Mouse (Mus musculus) cerebellum, adult 8-10 months (tissue): ENCODE measurements around the gene Zfp82.
"Not testable (repeated sequence)": the region's sequence is repeated elsewhere in the genome, so short reads cannot be mapped to it uniquely, and the experiment has no call there.

Experiments used
- DNase-seq: peaks from one replicate; pipeline ENCODE4 v3.0.0; 2022

The Zfp82 gene

DNA sequence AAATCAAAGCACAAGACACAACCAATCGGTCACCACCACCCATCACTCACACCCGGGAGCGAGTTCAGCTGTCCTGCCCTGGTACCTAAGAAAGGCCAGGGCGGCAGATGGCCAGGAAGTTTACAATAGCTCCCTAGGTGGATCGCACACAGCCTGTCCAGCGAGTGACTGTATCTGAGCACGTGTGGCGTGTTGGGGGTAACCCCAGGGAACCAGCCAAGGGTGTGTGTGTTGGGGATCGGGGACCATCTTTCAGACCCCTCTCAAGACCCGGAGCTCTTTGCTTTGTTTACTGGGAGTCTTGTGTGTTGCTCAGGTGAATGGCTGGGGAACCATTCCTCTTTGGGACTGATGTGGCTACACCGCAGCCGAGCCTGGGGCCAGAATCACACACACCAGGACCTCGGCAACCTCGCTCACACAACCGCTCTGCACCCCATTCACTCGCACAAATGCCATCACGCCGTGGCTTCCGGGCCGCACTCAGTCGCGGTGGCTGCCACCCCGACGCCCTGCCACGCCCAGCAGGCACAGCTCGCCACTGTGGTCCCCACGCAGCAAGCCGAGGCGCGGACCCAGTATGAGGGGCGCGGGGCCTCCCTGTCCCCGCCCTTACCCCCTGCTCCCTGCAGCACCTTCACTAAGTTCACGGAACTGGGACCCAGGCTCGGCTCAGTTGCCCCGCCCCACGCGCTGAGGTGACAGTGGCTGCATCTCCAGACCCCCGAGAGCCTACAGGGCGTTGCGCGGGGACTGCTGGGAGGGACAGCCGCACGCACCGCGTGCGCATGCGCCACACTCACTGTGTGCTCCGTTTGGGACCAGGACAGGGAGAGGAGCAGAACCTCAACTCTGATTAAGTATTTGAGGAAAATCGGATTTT lies at the start of gene Zfp82:
Zfp82 (minus strand) TSS at position 755 of the 883 bp plus-strand sequence.
- peak; percentile 82 for DNase-seq

DNA sequence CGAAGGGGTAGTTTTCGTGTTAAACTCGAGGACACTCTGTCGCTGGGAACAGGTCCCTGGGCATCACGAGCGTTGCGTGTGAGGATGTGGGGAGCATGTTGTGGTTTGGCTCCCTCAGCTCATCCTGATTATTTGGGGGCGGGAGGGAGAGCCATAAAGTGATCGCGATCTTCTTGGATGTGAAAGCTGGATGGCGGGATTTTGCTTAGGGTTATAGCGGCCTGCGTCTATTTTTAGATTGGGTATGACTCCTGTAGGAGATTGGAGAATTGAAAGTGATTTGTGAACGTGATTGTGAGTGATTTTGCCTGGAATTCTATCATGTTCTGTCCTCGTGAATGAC lies 49.5 kb upstream of the Zfp82 start:
- DNase-seq: no peak

DNA sequence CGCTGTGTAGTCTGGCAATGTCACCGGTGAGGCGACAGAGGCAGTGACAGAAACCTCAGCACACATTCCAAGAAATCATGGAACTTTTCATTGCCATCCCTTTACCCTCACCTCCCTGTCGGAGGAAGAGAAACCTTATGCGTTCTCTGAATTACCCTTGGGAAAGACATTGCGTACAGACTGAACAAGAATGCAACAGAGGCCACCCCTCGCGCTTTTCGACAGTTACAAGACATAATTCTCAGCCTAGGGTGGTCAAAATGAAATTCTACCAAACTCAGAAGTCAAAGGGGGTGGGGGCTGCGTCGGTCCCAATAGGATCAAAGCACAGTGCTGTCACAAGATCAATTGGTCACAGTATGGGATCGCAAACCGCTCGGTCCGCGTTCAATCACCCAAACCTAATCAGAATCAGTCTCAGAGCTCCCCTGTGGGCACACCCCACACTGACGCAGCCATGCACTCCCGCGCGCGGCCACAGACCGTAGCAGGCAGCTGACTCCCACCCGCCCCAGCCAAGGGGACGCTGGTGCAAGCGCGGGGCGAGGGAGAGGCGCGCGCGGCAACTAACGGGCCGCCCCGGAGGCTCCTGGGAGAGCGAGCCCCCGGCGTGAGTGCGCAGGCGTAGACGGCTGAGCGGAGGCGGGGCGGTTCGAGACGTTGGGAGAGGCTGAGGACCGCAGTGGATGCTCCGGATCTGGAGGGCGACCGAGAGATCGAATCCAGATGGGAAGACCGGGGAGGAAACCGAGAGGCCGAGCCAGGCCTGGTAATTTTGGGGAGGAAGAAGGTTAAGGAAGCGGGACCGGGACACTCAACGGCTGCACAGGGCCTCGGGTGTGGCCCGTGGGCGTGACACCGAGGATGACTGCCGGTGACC lies 48.8 kb upstream of the Zfp82 start, which contains the start of gene Zfp382:
Zfp382 (plus strand) TSS at position 635 of the 880 bp plus-strand sequence.
- DNase-seq: peak; percentile 90

DNA sequence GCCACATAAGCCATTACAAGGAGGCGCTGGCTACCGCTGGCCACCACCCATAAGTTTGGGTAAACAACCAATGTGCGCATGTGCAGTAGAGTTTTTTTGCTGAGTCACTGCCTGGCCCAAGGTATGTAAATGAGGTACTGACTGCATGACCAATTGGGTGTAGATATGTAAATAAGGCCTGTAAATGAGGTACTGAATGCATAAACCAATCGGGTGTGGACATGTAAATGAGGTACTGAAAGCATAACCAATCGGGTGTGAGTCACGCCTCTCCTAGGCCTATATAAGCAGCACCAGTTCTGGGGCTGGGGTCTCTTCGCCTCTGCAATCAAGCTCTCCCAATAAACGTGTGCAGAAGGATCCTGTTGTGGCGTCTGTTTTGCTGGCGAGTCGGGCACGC lies 45.2 kb upstream of the Zfp82 start:
- not testable (repeated sequence) for DNase-seq

DNA sequence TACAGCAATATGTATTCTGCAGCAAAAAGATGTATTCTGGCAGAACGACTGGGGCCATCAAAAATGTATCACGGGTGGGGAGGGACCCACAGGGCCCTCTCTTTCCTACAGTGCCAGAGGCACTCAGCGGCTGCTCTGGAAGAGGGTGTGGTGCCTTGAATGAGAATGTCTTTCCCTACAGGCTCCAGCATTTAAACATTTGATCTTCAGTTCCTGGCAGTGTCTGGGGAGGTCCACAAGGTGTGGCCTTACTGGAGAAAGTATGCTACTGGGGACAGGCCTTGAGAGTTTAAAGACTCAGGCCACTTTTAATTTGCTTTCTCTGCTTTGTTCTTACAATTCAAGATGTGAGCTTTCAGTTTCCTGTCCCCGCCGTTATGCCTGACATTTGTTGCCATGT lies 43.4 kb upstream of the Zfp82 start:
- no peak for DNase-seq

DNA sequence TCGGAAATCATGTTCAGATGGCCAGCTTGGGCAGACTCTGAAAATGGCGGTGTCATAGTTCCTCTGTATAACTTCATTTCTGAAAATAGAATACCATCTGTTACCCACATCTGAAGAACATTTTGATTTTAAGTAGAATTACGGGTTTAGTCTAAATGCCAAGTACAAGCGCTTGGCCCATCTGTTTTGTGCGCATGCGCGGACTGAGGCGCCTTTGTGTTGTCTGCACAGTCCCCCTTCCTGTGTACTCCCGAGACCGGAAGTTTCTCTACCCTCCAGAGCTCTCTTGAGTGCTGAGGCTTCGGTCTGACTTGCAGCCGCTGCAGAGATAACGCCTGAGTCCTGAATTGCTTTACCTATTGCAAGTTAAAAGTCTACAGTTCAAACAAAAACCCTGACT lies 26.6 kb upstream of the Zfp82 start:
- peak; percentile 68 for DNase-seq

DNA sequence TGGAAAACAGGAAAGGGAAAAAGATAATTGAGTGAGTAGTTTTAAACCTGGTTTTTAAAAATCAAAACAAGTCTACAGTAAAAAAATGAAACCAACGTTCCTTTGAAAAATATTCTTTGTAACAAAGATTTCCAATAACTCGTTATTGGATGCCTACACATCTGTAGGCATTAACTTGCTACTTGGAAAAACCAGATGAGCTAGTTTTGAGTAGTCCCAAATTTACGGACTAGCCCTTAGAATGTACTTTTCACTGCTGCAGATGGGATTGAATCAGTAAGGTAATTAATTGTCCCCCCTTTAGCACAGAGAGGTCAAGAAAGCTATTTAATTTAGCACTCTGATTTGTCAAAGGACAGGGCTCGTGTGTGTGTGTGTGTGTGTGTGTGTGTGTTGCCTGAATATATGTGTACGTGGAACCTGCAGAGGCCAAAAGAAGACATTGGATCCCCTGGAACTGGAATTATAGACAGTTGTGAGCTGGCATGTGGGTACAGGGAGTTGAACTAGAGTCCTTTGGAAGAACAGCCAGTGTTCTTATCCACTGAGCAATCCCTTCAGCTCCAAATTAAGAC lies 22.9 kb upstream of the Zfp82 start:
- no peak for DNase-seq

DNA sequence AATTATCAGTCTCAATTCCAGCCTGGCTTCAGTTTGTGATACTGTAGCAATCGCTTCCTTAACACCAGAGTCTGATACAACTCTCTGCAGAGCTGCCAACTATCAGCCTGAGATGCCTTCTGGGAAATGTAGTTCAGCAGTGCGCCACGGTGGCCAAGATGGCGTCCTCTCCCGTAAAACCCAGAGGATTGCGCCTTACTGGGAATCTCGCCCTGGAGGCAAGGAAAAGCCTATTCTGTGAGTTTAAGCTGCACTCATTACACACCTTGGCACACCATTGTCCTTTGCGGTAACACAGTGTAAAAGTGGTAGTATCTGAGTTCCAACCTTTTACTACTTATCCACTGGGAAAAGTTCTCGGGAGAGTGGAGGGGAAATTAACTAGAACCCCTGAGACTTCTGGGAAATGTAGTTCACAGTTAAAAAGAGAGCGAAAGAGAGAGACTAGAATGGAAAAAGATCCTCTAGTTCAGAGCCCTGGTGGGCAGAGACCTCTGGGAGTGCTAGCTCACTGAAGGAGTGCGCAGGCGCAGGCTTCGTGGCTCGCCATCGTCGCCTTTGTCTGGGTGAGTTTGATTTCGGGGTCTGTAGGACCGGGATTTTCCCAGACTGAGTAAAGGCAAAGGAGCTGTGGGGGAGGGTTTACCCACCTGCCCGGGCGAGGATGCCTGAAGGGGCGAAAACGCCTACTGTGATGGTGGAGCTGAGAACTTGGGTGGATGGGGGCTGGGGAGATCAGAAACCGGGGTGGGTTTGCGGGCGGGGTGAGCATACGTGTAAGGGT lies 22.1 kb upstream of the Zfp82 start, which contains the start of gene Zfp260:
Zfp260 (plus strand) TSS at position 132 of the 784 bp plus-strand sequence.
- peak; percentile 85 for DNase-seq

DNA sequence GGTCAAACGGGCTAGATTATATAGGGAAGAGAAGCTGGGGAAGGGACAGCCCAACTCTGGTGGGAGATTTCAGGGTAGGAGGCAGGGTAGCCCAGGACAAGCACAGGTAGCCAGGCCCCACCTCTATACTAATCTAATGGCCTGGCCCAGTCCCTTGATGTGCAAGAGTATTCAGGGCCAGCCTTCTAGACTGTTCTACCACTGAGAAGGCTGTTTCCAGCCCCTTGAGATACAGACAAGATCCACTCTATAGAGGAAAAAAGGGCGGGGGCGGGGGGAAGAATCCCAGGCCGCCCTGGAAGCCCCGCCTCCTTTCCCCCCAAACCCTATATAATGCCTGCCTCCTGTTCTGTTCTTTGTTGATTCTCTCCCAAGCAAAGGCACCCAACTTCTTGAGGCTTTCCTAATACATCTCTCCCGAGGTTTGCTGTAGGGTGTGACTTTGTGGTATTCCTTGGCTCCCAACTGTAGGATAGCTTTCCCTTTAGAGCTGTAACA lies 21.3 kb upstream of the Zfp82 start:
- no peak for DNase-seq

DNA sequence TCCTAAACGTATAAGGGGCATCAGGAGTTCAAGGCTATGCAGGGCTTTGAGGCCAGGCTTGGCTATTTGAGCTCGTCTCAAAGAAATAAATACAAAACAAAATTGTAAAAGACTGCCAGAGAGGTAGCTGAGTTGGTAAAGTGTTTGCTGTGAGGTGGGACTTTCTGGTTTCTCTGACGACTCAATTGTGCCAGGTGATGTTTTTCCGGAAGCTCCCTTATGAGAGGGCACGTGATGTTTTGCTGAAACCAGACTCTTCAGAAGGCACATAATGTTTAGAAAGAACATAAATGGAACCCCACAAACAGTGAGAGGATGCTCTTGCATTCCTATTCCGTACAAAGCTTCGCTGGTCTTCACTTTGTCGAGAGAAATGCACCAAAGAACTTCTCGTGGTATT lies 20.0 kb upstream of the Zfp82 start:
- DNase-seq: no peak

DNA sequence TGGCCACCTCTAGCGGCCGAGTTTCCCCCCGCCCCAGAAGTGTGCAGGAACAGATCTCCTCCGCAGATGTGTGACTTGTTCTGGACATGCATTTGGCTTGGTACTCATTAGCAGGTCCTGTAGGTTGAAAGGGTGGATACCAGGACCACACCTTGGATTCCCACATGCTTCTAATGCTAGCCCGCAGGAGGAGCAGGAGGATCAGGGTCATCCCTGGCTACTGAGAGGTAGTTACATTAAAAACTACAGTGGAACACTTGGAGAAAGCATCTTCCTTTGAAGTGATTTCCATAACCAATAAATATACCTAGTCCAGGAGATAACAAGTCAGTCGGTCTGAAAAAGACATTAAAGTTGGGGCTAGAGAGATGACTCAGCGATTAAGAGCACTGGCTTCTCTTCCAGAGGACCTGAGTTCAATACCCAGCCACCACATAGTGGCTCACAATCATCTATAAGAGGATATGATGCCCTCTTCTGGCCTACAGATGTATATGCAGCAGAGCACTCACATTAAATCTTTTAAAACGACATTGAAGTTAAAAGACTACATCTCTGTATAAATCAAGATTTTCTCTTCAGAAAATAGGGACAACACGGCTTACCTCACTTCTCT lies 18.4 kb upstream of the Zfp82 start:
- no peak for DNase-seq

DNA sequence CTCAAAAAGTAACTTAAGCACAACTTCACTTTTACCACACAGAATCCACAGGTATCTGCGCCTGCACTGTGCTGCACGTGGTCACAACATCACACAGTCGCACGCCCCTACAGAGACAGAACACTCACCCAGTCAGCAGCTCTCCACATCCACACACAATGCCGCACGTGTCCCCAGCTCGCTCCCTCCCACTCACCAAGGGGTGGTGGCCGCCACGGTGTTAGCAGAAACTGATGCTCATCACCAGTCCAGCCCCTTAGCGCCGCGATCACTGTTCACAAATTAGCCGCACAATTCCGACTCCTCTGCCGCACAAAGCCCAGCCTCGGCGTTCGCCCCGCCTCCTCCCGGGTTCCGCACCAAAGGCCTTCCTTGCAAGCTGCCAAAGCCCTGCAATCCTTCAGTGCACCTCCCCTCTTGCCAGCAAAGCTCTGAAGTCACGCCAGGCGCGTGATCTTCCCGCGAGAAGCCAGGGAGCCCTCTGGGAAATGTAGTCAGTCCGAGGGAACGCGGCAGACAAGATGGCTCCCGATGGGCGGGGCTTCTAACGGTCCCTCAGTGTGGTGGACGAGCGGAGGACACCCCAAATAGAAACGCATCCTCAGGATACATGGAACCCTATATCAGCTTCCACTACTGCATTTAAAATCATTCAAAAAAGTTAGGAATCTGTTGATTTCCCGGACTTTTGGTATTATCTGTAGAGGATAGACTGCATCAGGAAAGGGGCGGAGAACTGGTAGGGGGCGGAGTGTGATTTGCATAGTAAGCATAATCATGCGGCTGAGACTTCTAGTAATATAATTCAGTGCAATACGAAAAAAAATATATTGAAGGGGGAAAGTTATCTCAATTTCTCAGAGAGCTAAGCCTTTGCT lies 17.6 kb upstream of the Zfp82 start, which contains the start of the genes Gm26920 and Zfp566:
Gm26920 (minus strand) TSS at position 319 of the 878 bp plus-strand sequence.
Zfp566 (minus strand) TSS at position 436 of the 878 bp plus-strand sequence.
- DNase-seq: peak; percentile 96

DNA sequence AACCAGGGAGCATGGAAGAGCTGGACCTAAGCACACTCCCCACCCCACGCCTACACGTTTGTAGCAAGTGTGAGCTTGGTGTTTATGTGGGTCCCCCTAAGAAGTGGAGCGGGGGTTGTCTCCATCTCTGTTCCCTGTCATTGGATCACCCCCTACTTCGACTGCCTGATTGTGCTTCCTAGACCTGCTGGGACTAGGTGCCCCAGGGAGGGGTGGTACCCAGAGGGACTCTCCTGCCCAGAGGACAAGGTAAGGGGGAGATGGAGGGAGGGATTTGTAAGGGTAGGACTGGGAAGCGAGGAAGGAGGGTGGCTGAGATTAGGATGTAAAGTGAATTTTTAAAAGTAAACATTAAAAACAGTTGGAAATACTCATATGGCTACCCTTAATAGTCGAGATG lies 16.7 kb upstream of the Zfp82 start:
- DNase-seq: peak; percentile 25

DNA sequence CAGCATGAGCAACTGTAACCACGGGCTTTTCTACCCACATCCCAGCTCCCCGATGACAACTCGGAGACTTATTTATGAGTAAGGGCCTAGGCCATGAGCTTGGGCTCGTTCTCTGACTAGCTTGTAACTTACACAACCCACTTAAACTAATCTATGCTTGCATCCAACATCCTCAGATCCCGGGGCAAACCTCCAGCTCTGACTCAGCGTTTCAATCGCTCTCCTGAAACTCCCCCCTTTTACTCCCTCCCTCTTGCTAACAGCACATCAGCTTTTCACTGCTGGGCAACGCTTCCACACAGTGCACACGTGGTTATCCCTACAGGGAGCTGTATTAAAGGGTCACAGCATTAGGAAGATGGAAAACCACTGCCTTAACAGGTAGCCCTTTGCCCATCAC lies 13.8 kb upstream of the Zfp82 start:
- no peak for DNase-seq

DNA sequence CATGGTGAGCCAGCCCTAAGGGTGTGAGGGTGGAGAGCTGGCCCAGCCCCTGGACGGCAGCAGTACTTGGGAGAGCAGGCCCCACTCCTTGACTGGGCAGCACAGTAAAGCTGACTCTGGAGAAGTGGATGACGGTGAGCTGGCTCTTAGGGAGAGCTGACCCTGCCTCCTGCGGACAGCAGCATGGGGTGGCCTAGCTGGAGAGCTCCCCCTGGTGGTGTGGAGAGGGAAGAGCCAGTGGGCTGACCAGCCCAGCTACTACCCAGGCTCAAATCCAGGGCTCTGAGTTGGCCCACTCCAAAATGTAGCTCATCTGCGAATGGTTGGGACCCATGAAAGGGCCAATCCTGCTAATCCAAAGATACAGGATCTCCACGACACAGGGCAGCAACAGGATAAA lies 8.1 kb downstream of the Zfp82 start:
- no peak for DNase-seq

DNA sequence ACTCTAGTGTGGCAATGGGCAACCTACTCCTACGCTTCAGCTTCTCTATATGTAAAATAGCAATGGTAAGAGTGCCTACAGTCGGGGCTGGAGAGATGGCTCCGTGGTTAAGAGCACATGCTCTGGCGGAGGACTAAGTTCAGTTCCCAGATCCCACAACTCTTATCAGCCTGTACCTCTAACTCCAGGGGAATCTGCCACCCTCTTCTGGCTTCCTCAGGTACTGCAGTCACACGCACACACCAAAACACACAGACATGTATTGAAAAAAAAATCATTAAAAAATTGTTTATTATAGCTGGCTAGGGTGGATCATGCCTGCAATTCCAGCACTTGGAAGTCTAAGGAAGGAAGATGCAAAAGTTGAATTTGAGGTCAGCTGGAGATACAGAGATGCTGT lies 10.2 kb downstream of the Zfp82 start:
- no peak for DNase-seq

DNA sequence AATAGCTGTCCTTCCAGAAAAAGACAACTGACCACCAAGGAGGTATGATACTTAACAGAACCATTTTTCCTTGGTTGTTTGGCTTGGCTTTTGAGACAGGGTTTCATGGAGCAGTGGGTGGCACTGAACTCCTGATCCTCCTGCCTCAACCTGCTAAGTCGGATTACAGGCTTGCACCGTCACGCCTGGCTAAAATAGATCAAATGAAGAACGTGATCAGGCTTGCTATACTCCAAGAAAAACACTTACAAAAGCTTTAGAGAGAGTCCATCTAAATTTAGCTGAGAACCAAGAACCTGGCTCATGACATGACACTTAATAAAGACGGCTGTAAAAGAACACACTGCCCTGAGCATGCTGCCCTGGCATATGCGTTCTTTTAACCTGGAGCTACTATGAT lies 12.4 kb downstream of the Zfp82 start:
- no peak for DNase-seq

DNA sequence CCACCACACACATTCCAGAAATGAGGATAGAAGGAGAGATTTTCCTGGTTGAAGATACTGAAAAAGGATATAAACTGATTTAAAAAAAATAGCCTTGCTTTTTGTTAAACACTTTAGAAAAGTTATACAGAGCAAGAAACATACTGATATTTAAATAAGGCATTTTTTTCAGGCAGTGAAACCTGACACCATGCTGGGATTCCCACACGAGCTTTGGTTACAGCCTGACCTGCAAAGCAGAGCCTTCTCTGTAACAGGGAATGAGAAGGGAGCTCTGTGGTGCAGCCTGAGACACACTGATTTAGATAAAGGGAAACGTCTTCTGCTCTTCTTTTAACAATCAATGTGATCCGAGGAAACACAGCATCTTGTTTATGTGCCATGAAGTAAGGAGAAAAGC lies 19.1 kb downstream of the Zfp82 start:
- DNase-seq: no peak

DNA sequence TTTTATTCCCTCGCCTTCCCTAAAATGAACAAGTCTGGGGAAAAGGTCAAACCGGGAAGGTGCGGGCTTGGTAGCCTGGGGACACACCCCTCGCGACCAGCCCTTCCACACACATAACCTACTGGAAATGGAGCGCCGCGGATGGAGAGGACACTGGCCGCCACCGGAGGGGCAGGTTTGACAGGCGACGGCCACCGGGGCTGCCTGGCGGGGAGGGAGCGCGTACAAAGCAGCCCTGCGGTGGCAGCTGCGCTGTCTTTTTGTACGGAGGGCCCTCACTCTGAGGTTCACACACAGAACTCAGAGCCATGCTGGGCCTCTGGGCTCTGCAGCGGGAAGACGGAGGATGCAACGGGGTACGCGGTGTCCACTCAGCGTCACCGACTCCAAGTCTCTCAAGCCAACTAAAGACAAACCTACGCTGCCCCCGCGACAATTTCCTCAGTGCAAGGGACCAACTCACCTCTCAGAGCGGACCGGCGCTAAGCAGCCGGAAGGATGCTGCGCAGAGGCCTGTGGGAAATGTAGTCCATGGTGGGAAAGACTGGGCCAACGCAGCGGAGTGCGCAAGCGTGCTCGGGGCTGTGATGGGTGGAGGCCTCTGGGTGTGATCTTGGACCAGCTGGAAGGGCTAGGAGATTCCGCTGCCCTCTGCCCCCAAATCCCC lies 21.7 kb downstream of the Zfp82 start, which contains the start of gene Zfp14:
Zfp14 (minus strand) TSS at position 499 of the 667 bp plus-strand sequence.
- DNase-seq: peak; percentile 91

DNA sequence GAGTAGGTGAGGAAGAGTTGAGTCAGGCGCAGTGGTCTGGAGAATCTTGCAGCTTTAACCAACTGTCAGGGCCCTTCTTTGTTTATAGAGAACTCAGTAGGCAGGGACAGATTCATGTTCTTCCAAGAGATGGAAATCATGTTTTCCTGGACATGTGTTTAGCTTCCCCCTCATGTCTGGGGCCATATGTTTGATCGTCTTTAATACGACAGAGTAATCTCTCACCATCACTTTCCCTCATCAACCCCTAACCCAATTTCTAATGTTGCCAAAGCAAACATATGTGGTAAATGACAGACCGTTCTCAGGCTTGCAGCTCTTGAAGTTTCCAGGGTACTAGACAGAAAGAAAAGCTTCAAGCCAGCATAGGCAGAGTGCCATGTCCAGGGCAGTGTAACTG lies 24.6 kb downstream of the Zfp82 start:
- no peak for DNase-seq
